ENCODE assay signal across 30 mouse cellular contexts in the genomic region with DNA sequence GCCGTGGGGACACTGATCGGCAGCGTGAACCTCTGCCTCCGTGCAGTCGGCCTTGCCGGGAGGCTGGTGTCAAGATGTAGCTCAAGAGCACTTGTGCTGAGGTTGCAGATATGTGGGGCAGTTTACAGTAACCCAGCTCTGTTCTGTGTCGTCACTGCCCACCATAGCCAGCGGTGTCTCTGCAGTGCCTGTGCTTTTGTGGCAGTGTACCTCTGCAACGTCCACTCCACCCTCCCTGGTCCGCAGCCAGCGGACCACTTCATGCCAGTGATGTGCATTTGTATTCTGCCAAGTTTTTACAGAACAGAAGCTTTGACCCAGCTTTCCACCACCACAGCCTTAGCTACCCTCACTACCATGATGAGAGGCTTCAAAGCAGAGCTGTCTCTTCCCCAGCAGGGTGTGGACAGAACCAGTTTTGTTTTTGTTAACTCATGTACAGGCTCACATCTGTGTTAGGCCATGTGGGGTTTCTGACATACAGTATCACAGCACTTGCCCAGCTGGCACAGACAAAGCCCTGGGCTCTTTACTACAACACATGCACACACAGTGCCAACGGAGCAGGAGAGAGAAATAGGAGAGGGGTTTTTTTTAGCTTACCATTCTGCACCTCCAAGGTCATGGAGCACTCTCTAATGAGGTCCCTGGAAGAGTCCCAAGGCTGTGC.
DNase-seq lines count a peak whose midpoint lies in the region; ATAC-seq and TF ChIP-seq lines count a peak whose summit lies in the region.
"Had no signal": no experiment of that assay in that cellular context is flagged by ENCODE, and none has a peak within 500 bp of the region (broad histone marks: within the 10 kb centered on the region; RNA-seq: fewer than 3 reads in every experiment).

No protein-coding gene starts in this region.

- no peak for DNase-seq in gastrocnemius, adult 2 months
- no peak for DNase-seq in gastrocnemius, postnatal 4 days (ENCODE audit: low spot score in 2 of 2)
- DNase-seq in hindbrain, embryonic 14.5 days (ENCODE audit: low spot score), result no peak
- DNase-seq in hindbrain, embryonic 11.5 days (ENCODE audit: low spot score), result no peak
- no peak for DNase-seq in adrenal gland, adult (ENCODE audit: inconsistent age in 2 of 2, low spot score in 1 of 2)
- DNase-seq: adrenal gland, adult 2 months; B cell, adult 2 months; cerebellum, adult 11-12 months; cerebellum, postnatal 10 days; gastrocnemius, postnatal 36 days; heart, postnatal 4 days; kidney, adult 8-10 months; kidney, postnatal 10 days; liver; thymus, postnatal 36 days had no signal

- intact Hi-C loops in gastrocnemius, adult 2 months (cut with DNase I), result loop anchor here (5.0 kb wide), 1 partner anchor 283 kb away; no protein-coding TSS in a partner anchor

- no peaks in the 10 kb centered on the region for H3K27me3 ChIP-seq in hindbrain, embryonic 14.5 days (ENCODE audit: control insufficient read depth, insufficient read depth, low read length)
- H3K27me3 ChIP-seq in hindbrain, embryonic 11.5 days (ENCODE audit: control insufficient read depth, insufficient read depth, low read length), result no peaks in the 10 kb centered on the region
- no peaks in the 10 kb centered on the region for H3K27me3 ChIP-seq in neural tube, embryonic 13.5 days
- H3K27me3 ChIP-seq in neural tube, embryonic 15.5 days (replicated peaks), result no peaks in the 10 kb centered on the region
- H3K27me3 ChIP-seq: CH12.LX; intestine, embryonic 15.5 days; liver, embryonic 15.5 days; lung, embryonic 15.5 days; neural tube, embryonic 12.5 days; Patski; stomach, embryonic 15.5 days had no signal

- peaks cover 38% of the 10 kb centered on the region for H3K4me1 ChIP-seq in hindbrain, embryonic 14.5 days (replicated peaks; ENCODE audit: control insufficient read depth, insufficient read depth, low read length)
- H3K4me1 ChIP-seq in hindbrain, embryonic 11.5 days (replicated peaks; ENCODE audit: control insufficient read depth, insufficient read depth, low read length), result peaks cover 3% of the 10 kb centered on the region; the same call in 1 of the 2 replicates
- peaks cover 55% of the 10 kb centered on the region for H3K4me1 ChIP-seq in neural tube, embryonic 13.5 days (replicated peaks)
- peaks cover 49% of the 10 kb centered on the region for H3K4me1 ChIP-seq in neural tube, embryonic 15.5 days
- H3K4me1 ChIP-seq: intestine, embryonic 15.5 days; lung, embryonic 15.5 days; stomach, embryonic 15.5 days had no signal

- H3K36me3 ChIP-seq in hindbrain, embryonic 14.5 days (replicated peaks; ENCODE audit: control insufficient read depth, insufficient read depth), result no peaks in the 10 kb centered on the region
- no peaks in the 10 kb centered on the region for H3K36me3 ChIP-seq in hindbrain, embryonic 11.5 days (ENCODE audit: control insufficient read depth, insufficient read depth, low read length)
- no peaks in the 10 kb centered on the region for H3K36me3 ChIP-seq in neural tube, embryonic 13.5 days
- H3K36me3 ChIP-seq in neural tube, embryonic 15.5 days, result peaks cover 5% of the 10 kb centered on the region; the same call in 1 of the 2 replicates
- H3K36me3 ChIP-seq: lung, embryonic 15.5 days; neural tube, embryonic 12.5 days; stomach, embryonic 15.5 days had no signal

- H3K9ac ChIP-seq in hindbrain, embryonic 14.5 days, result no peak overlapping the region
- no peak overlapping the region for H3K9ac ChIP-seq in hindbrain, embryonic 11.5 days (ENCODE audit: low read depth, low read length)
- no peak overlapping the region for H3K9ac ChIP-seq in neural tube, embryonic 13.5 days
- no peak overlapping the region for H3K9ac ChIP-seq in neural tube, embryonic 15.5 days (replicated peaks)
- H3K9ac ChIP-seq: intestine, embryonic 15.5 days; liver, embryonic 15.5 days; lung, embryonic 15.5 days; neural tube, embryonic 12.5 days; stomach, embryonic 15.5 days had no signal

- ATAC-seq in hindbrain, embryonic 14.5 days (ENCODE audit: low FRiP score), result peak; percentile 31; the same call in 1 of the 2 replicates
- no peak for ATAC-seq in hindbrain, embryonic 11.5 days (ENCODE audit: low FRiP score)
- no peak for ATAC-seq in neural tube, embryonic 13.5 days (ENCODE audit: low read depth)
- ATAC-seq in neural tube, embryonic 15.5 days (ENCODE audit: low FRiP score), result no peak
- ATAC-seq: intestine, embryonic 15.5 days; Patski had no signal

- no peaks in the 10 kb centered on the region for H3K9me3 ChIP-seq in hindbrain, embryonic 14.5 days (ENCODE audit: control insufficient read depth, low read length)
- H3K9me3 ChIP-seq in hindbrain, embryonic 11.5 days (ENCODE audit: control insufficient read depth, low read length), result no peaks in the 10 kb centered on the region
- H3K9me3 ChIP-seq in neural tube, embryonic 13.5 days, result no peaks in the 10 kb centered on the region
- no peaks in the 10 kb centered on the region for H3K9me3 ChIP-seq in neural tube, embryonic 15.5 days (replicated peaks)
- H3K9me3 ChIP-seq: embryonic facial prominence, embryonic 10.5 days; G1E; intestine, embryonic 15.5 days; limb, embryonic 10.5 days; liver, embryonic 15.5 days; lung, embryonic 15.5 days; midbrain, embryonic 10.5 days; neural tube, embryonic 12.5 days; stomach, embryonic 15.5 days had no signal

- no peak overlapping the region for H3K4me2 ChIP-seq in hindbrain, embryonic 14.5 days (replicated peaks)
- no peak overlapping the region for H3K4me2 ChIP-seq in hindbrain, embryonic 11.5 days (replicated peaks; ENCODE audit: low read depth, low read length)
- H3K4me2 ChIP-seq in neural tube, embryonic 13.5 days, result no peak overlapping the region
- no peak overlapping the region for H3K4me2 ChIP-seq in neural tube, embryonic 15.5 days
- H3K4me2 ChIP-seq: heart, embryonic 11.5 days; intestine, embryonic 15.5 days; liver, embryonic 15.5 days; lung, embryonic 15.5 days; neural tube, embryonic 12.5 days; stomach, embryonic 15.5 days had no signal

- 79% methylated on average over 12 of the region's 12 CpGs for WGBS in hindbrain, embryonic 14.5 days
- 95% methylated on average over 12 of the region's 12 CpGs for WGBS in hindbrain, embryonic 11.5 days
- 84% methylated on average over 12 of the region's 12 CpGs for WGBS in neural tube, embryonic 13.5 days
- 77% methylated on average over 12 of the region's 12 CpGs for WGBS in neural tube, embryonic 15.5 days

- peak overlapping the region; percentile 12; the same call in 1 of the 2 replicates for H3K27ac ChIP-seq in gastrocnemius, adult 2 months
- H3K27ac ChIP-seq in hindbrain, embryonic 14.5 days, result 0 out of 2 replicates have a peak overlapping the region, but pooled peaks have one; percentile 21
- H3K27ac ChIP-seq in hindbrain, embryonic 11.5 days (ENCODE audit: low read depth, low read length), result no peak overlapping the region
- peak overlapping the region; percentile 23; the same call in 1 of the 2 replicates for H3K27ac ChIP-seq in neural tube, embryonic 13.5 days (replicated peaks)
- no peak overlapping the region for H3K27ac ChIP-seq in neural tube, embryonic 15.5 days (replicated peaks)
- H3K27ac ChIP-seq: embryonic facial prominence, embryonic 10.5 days; intestine, embryonic 15.5 days; left cerebral cortex, adult 2 months; limb, embryonic 10.5 days; liver, embryonic 15.5 days; lung, embryonic 15.5 days; midbrain, embryonic 10.5 days; neural tube, embryonic 12.5 days; stomach, embryonic 15.5 days had no signal

- H3K4me3 ChIP-seq in gastrocnemius, adult 2 months, result no peak overlapping the region
- no peak overlapping the region for H3K4me3 ChIP-seq in hindbrain, embryonic 14.5 days (replicated peaks; ENCODE audit: low read length)
- H3K4me3 ChIP-seq in hindbrain, embryonic 11.5 days (ENCODE audit: low read depth, low read length), result no peak overlapping the region
- H3K4me3 ChIP-seq in neural tube, embryonic 13.5 days, result no peak overlapping the region
- no peak overlapping the region for H3K4me3 ChIP-seq in neural tube, embryonic 15.5 days (replicated peaks)
- H3K4me3 ChIP-seq: embryonic facial prominence, embryonic 10.5 days; intestine, embryonic 15.5 days; left cerebral cortex, adult 2 months; limb, embryonic 10.5 days; liver, embryonic 15.5 days; lung, embryonic 15.5 days; midbrain, embryonic 10.5 days; neural tube, embryonic 12.5 days; stomach, embryonic 15.5 days had no signal

- no peak for TF ChIP-seq CTCF in gastrocnemius, adult 2 months (IDR thresholded peaks at IDR 0.05)

Comparison
In these comparisons a context has a peak if more than half of its experiments do, and no peak if none do; other contexts are left out.
1. H3K27ac ChIP-seq: peak in gastrocnemius, adult 2 months (single experiment), hindbrain, embryonic 14.5 days (single experiment) and neural tube, embryonic 13.5 days (single experiment); none in hindbrain, embryonic 11.5 days (single experiment) and neural tube, embryonic 15.5 days (single experiment).